Mouse (Mus musculus): Measurements from ENCODE around the gene Mkrn2.
A peak's percentile ranks its signal among the peaks of the same experiment; 100 is the strongest.
"Not testable (repeated sequence)": the region's sequence is repeated elsewhere in the genome, so short reads cannot be mapped to it uniquely, and the experiment has no call there.

Mkrn2 gene

DNA sequence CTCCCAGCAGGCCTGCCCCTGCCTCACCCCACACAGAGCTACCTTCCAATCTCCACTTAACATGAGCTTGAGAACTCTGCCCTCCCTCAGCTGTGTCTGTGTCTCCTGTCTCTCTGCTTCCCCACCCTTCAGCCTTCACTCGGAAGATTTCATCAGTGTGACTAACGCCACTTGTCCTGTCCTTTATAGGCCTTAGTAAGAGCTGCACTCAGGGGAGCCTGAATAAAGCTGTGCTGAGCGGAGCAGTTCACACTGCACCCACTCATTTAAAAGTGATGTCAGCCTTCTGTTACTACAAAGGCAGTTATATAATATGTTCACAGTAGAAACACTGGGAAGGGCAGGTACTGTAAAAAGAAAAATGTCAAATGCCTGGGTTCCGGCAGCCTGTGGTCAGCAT, 5.7 kb downstream of the Mkrn2 start:
- no peak for DNase-seq (ENCODE audit: low read depth)

DNA sequence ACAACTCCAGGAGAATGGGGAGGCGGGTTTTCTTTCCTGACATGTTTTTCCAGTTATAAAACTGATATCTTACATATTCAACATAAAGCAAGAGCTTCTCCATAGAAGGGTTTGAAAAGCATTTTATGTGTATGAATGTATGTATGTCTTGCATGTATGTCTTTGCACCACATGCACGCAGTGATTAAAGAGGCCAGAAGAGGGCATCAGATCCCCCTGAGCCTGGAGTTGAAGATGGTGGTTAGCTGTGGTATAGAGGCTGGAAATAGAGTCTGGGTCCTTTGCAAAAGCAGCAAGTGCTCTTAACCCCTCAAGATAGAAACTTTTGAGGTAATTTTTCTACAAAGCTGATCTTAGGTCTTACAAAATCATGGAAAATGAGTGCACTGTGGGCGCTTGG, 7.4 kb downstream of the Mkrn2 start:
- DNase-seq (ENCODE audit: low read depth): peak; percentile 69

DNA sequence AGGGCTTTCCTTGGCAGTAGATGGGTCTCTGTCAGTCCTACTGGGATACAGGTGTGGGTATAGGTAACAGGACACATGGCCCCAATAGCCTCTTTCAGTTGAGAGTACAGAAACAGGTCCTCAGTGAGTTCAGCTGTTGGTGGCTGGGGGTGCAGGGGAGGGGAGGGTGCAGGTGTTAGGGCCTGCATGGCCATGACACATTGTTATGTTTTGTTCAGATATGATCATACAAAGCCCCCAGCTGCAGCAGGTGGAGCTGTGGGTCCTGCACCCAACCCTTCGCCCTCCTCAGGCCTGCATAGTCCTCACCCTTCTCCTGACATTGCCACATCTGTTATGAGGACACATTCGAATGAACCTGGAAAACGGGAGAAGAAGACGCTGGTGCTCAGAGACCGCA, 8.6 kb downstream of the Mkrn2 start:
- DNase-seq (ENCODE audit: low read depth): no peak

DNA sequence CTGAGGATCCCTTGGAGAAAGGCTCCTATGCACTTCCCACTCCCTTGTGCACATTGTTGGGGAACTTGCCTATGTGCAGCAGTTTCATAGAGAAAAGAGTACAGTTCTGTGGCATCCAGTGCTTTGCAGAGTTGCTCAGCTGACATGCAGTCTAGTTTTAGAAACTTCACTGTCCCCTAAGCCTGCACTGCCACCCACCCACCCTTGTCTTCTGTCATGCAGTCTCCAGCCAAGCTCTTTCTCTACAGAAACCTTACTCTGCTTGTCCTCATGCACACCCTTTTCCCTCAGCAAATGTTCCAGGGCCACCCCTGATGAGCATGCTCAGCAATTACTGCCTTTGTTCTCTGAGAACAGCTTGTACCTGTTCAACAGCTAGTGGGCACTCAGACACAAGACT, 12.1 kb downstream of the Mkrn2 start:
- no peak for DNase-seq (ENCODE audit: low read depth)

- no peak for DNase-seq (ENCODE audit: low read depth)
These were observed 14.3 kb downstream of the Mkrn2 start for GRCm38 (mm10) chr6:115615983-115616382.

GRCm38 (mm10) chr6:115619818-115620217, 18.1 kb downstream of the Mkrn2 start:
- peak; percentile 83 for DNase-seq (ENCODE audit: low read depth)

- DNase-seq (ENCODE audit: low read depth): peak; percentile 53
These were observed 19.2 kb downstream of the Mkrn2 start for GRCm38 (mm10) chr6:115620942-115621341.

- no peak for DNase-seq (ENCODE audit: low read depth)
These were observed 24.4 kb downstream of the Mkrn2 start for GRCm38 (mm10) chr6:115626121-115626520.

DNA sequence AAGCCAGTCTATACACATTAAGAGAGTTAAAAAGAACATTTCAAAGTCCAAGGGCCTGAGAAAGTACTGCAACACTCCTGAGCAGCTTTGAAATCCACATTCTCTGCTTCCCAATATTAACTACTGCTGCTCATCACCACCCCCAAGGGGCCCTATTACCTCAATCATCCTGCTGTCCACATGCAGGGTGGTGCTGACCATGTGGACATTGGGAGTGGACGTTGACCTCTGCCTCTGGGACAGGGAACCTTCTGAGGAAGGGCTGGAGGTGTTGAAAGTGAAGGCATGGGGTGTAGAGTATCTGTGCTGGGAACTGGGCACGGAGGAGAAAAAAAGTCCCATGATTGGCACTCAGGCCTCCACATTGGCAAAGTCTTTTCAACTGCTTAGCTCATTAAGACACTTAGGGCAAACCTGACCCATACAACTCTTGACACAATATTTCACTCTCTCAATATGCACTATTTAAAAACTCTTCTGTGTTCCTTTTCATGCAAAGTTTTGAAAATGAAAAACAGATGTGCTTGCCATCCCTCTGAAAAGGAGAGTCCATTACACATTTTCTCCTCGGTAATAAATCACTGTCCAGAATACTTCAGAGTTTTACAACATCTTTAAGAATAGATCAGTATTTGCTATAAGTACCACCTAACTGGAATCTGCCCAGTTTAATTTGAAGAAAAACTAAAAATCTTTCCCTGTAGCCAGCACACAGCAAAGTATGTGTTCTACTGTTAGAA, 29.5 kb downstream of the Mkrn2 start:
- no peak for DNase-seq (ENCODE audit: low read depth)

DNA sequence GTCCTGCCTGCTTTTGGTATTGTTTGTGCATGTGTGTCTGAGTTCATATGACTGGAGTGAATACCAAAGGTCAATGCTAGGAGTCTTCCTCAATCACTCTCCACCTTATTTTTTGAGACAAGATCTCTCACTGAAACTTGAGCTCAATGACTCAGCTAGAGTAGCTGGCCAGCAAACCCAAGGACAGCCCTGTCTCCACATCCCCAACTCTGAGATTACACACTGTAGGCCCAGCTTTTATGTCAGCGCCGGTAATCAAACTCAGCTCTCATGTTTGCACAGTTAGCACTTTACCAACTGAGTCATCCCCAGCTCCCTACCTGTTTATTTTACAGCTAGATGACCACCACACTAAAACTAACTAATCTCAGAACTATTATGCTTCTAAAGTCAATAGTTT, 32.3 kb downstream of the Mkrn2 start:
- DNase-seq (ENCODE audit: low read depth): peak; percentile 72

DNA sequence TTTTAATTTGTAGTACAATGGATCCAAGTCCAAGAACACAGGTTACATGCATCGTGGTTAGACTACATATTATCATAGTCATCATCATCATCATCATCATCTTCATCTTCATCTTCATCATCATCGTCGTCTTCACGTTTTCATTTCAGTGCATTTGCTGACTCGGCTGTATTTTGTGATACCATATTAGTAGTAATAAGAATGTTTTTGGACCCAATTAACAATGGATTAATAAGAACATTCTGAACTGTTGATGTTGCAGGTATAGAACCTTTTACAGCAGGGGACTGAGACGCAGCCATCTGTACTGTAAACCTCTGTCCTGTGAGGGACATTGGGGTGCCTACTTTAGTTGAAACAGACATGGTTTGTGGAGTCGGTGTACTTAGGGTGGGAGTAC, 36.5 kb downstream of the Mkrn2 start:
- DNase-seq (ENCODE audit: low read depth): not testable (repeated sequence)

DNA sequence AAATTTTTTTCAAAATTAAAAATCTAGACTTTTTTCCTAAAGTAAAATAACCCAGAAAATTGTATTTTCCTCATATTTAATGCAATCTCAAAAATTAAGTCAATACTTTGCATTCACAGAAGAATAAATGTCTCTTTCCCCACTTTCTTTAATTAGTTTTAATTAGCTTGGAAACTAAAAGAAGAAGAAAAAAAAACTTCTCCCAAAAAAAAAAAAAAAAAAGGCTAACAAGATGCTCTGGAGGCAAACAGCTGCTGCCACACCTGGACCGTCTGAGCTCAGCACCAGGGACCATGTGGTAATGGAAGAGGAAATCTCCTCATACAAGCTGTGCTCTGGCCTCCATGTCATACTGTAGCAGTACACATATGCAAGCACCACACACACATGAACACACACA, 41.6 kb downstream of the Mkrn2 start:
- no peak for DNase-seq (ENCODE audit: low read depth)

DNA sequence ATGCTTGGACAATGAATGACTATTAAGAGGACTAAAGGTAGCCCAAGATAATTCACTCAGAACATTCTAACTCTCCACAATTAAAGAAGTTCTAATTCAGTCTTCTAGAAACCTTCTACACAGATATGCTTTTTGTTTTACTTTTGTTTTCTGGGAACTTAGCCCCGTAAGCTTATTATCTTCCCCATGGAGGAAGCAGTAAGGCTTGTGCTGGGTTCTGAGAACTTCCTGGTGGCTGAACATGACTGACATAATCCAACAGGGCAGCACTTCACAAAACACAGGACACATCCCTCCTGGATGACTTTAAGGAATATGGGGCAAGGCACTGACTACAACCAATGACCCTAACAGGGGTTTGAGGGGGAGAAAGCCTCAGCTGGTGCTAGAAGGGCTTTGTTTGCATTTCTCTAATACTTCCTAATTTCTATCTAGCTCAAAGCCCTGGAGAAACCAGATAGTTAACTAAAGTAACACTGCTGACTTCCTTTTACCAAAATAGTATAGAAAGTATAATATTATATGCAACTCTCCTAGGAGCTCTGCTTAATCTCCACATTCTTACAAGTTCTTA, 48.2 kb downstream of the Mkrn2 start:
- DNase-seq (ENCODE audit: low read depth): peak; percentile 39

- DNase-seq (ENCODE audit: low read depth): peak; percentile 59
These were observed 49.0 kb downstream of the Mkrn2 start for GRCm38 (mm10) chr6:115650476-115651427.

DNA sequence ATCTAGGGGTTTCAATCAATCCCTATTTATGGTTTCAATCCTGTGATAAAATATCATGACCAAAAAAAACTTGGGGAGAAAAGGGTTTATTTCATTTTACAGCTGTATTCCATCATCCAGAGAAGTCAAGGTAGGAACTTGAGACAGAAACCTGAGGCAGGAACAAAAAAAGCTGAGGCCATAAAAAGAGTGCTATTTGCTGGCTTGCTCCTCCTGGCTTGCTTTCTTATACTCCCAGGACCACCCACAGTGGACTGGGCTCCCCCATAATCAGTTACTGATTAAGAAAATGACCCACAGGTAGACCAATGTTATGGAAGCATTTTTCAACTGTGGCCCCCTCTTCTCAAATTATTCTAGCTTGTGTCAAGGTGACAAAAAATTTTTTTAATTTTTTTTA, 50.0 kb downstream of the Mkrn2 start:
- no peak for DNase-seq (ENCODE audit: low read depth)

DNA sequence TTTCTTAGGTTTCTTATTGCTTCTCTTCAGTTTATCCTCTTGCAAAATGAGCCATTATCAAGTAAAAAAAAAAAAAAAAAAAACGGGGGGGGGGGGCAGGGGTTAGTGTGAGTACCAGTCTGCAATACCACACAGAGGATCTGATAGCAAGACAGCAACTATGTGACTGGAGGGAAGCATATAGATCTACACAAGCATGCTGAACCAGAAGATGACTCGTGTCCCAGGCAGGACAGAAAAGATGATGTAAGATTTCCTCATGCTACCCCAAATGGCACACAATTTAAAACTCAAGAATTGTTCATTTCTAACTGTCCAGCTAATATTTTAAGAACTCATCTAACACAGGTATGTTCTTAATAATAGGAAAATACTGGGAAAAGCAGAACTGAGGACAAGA, 52.2 kb downstream of the Mkrn2 start:
- peak; percentile 82 for DNase-seq (ENCODE audit: low read depth)

- DNase-seq (ENCODE audit: low read depth): peak; percentile 46
These were observed 57.1 kb downstream of the Mkrn2 start for GRCm38 (mm10) chr6:115658802-115659201.

DNA sequence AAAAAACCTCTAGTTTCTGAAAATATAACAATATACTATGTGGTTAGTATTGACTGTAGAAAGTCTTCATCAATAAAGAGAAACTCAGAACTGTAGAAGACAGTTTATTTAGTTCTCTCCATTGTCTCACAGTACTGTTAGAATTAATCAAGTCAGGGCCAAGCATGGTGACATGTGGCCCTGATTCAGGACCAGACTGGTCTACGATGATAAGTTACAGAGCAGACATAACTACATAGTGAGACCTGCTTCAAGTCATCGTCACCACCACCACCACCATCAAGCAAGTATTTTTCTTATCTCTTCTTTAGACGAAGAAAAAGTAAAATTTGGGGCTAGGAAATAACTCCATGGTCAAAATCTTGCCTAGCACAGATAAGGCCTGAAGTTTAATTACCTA, 62.6 kb downstream of the Mkrn2 start:
- no peak for DNase-seq (ENCODE audit: low read depth)

- peak; percentile 97 for DNase-seq (ENCODE audit: low read depth)
These were observed 64.9 kb downstream of the Mkrn2 start for GRCm38 (mm10) chr6:115666641-115667040.

Data from 416B (cell line).